Mouse (Mus musculus) ES-Bruce4 (cell line): Measurements from ENCODE around the gene Atad2b.

Experiments used
- CTCF ChIP-seq: IDR thresholded peaks from one replicate; pipeline ENCODE4 v1.8.1; 2011; ENCODE audit warnings: low read depth, low read length
- POLR2A ChIP-seq: IDR thresholded peaks from one replicate; pipeline ENCODE4 v1.8.1; 2011; ENCODE audit warnings: low read length; ENCODE audit not compliant: insufficient read depth

DNA sequence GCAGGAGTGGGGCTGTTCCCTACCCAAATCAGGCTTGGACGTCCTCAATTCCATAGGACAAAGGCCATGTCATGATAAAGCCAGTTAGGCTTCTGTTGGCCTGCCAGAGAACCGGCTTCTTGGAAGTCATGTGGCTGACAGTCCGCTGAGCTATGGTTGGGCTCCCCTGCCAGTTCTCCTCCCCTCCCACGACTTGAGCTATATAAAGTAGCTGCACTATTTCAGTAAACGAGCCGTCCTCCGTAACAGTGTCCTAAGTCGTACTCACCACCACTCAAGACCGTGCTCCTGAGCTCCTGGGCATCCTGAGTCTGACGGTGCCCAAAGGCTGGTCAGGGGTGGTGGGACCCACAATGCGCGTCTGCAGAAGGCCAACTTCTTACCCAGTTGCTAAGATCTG is 156.0 kb downstream of the Atad2b start:
- TF ChIP-seq CTCF (no peak), POLR2A (no peak)
